Mouse (Mus musculus) CD4-positive helper T cell, adult 2 months (primary cell): Measurements from ENCODE around the gene Gpr158.
"Not testable (repeated sequence)": the region's sequence is repeated elsewhere in the genome, so short reads cannot be mapped to it uniquely, and the experiment has no call there.

ENCODE experiments used
- DNase-seq: peaks from one replicate; pipeline ENCODE4 v3.0.0-alpha.2; 2012; ENCODE audit warnings: low read depth, missing footprints, low spot score

Gpr158 gene

DNA sequence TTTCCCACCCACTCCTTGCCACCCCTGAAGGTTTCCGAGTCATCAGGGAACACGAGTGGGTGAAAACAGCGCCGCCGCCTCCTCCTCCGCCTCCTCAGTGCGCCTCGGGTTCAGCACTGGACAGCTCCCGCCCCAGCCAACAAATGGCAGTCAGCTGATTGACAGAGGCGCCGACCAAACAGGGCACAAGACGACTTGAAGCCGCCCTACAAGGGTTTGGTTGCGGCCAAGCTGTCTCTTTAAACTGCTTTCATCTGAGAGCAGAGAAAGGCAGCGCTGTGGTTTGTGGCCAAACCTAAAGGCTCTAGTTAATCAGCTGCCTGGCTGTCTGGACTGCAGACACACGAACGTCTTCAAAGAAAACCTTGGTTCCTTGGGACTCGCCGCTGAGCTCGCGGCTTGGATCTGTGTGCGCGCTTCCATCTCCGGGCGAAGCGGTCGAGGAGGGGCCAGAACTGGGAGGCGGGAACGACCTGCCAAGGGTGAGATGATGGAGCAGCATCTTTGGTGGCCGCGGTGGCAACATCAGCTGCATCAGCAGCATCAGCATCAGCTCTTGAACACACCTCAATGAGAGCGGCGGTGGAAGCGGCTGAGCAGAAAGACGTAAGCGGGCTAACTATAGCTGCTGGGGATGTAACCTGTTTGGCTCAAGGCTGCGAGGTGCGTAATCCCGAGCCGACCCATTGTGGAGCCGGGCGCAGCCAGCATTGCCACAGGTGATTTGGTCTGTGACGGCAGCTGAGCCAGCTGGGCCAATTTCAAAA, at the start of gene Gpr158:
TSS of gene Gpr158 (plus strand) at position 198 of the 767 bp plus-strand sequence.
- no peak for DNase-seq

DNA sequence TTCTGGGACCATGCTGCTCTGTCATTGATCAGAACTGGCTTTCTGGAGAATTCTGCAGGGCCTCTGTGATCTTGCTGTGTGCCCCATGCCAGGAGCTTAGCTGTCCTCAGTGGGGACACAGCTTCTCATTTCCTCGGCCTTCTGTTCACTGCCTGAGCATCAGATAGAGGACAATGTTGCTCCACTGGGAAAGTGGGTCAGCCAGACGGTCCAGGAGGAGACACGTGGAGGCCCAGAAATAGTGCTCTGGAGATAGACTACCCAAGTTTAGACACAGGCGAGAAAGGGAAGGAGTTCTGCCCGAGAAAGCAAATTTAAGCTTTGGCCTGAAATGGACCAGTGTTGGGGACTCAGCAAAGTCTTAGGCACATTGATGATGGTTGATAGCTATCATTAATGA, 23.5 kb upstream of the Gpr158 start:
- DNase-seq: no peak

DNA sequence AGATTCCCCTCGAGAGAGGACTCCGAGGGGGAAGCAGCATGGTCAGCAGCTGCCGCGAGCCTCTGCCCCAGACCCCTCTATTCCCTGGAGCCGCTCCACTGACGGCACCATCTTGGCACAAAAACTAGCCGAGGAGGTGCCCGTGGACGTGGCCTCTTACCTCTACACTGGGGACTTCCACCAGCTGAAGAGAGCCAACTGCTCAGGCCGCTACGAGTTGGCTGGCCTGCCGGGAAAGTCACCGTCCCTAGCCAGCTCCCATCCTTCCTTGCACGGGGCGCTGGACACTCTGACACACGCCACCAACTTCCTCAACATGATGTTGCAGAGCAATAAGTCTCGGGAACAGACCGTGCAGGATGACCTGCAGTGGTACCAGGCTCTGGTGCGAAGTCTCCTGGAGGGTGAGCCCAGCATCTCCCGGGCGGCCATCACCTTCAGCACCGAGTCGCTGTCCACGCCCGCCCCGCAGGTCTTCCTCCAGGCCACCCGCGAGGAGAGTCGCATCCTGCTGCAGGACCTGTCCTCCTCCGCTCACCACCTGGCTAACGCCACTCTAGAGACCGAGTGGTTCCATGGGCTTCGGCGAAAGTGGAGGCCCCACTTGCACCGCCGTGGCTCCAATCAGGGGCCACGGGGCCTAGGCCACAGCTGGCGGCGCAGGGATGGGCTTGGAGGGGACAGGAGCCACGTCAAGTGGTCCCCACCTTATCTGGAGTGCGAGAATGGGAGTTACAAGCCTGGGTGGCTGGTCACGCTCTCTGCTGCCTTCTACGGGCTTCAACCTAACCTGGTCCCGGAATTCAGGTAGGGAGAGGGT, 1.2 kb downstream of the Gpr158 start:
- no peak for DNase-seq

DNA sequence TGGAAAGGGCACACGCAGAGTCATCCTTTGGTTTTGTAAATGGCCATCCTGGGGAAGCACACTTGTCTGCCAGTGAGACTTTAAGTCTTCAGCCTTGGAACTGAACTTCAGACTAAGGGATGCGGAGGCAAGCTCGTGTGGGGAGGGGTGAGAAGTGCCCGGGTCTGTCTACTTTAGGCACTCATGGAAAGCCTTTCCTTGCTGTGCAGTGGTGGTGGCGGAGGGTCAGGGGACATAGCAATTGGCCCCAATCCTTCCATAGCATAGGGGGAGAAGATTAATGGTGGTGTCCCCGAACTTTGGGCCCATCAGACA, 1.8 kb downstream of the Gpr158 start:
- DNase-seq: no peak

DNA sequence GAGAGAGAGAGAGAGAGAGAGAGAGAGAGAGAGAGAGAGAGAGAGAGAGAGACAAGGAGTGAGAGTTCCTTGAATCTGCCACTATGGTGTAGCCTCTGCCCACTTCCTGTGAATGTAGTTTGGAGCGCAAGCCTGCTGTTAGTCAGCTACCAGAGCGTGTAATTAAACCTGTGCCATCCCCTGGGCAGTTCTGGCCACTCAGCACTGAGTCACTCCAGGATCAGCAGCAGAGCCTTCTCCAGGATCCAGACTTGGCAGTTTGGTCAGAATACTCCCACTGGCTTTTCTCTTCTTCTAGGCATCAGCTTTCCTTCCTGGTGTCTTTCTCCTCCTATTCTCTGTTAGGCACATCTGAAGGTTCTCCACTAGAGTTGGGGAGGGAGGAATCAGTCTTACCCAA, 2.2 kb downstream of the Gpr158 start:
- DNase-seq: no peak

DNA sequence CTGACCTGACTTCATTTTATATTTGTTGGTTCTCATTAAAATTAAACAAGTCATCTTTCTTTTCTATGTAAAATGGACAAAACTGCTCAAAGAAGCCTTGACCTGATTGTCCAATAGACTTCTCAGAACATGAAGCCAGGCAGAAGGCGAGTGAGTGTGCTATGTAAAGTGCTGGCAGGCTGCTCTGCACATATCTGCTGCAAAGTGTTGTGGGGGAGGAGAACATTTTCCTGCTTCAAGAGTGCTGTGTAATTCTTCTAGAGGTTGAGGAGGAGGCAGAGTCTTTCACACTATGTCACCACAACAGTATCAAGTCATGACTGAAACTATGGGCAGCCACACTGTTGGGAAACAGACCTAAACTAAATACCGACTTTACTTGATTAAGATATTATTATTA, 12.2 kb downstream of the Gpr158 start:
- no peak for DNase-seq

DNA sequence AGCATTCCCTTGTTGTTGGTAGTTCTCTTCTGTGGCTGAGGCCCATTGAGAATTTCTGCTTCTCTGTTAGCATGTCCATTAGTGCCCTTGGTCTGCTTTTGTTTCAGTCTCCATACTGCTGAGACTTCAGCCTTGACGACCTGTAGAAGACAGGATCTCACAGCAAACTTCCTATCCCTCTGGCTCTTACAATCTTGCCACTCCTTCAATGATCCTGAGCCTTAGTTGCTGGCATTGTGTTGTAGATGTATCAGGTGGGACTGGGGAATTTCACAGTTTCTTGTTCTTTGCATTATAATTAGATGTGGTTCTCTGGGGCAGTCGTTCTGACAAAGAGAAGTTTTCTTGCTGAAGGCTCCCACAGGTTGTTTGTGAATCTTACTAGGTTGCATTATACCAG, 25.4 kb downstream of the Gpr158 start:
- no peak for DNase-seq

DNA sequence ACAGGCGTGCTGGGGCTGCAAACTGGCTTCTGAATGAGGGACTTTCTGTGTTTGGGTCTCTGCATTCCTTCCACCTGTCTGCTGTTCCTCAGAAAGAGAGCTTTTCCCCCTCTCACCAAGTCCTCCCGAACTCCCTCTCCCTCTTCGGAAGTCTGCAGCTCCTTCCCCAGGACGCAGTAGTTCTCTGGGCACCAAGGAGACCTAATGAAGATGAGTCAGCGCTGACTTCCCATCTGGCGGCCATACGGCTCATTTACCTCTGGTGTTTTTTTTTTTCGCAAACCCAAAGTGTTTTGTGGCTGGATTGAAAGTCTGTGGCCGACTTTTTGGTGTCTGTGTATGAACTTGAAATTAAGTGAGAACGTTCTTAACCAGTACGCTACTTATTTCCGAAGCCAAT, 30.0 kb downstream of the Gpr158 start:
- DNase-seq: no peak

DNA sequence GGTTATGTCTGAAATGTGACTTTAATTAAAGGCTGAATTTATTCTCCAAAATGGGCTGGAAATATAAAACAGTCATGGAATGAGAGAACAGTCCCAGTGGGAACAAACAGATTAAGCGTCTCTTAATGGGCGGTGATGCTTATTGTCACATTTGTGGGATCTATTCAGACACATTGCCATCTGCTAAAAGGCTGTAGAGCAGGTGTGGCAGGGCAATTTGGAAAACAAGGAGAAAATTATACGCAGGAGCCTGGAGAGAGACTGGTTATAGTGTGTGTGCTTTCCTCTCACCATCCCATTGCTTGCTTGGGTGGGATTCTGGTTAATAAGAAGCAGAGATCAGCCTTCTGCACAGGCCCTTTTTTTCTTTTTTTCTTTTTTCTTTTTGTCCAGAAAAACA, 32.3 kb downstream of the Gpr158 start:
- DNase-seq: no peak

DNA sequence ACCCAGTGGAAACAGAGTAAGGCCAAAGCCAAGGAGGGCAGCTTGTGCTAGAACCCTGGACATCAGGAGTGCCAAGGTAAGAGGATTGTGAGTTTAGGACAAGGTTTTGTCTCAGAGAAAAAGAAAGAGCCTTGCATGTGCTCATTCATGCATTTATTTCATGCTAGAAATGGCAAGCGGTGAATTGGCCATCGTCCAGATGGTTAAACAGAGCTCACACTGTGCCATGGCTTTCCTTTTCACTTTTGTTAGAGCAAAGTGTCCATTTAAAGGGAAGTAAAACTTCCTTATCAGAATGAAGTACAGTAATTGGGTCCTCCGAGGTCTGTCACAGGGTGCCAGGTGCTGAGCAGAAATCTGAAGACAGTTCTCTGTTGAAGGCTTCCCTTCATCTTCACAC, 38.3 kb downstream of the Gpr158 start:
- no peak for DNase-seq

DNA sequence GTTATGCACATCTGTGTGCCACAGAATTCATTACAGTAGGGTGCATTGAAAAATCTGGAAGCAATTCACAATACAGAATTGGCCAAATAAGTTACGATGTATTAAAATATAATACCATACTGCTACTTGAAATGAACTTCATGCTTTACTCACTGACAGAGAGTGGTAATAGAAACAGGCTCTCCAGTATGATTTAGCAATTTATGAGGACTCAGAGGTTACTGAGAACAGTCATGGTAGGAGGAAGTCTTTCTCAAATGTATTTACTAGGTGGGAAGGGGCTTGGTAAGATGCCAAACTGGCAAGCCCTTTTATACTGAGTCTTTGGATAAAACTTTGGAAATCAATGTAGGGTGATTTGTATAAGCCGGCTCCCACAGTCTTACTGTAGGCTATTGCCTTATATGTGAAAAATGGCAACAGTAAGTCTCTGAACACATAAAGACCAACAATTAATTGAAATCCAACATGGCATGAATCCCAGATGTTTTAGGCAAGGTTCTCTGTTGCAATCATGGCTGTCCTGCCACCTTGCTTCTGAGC, 40.2 kb downstream of the Gpr158 start:
- DNase-seq: no peak

DNA sequence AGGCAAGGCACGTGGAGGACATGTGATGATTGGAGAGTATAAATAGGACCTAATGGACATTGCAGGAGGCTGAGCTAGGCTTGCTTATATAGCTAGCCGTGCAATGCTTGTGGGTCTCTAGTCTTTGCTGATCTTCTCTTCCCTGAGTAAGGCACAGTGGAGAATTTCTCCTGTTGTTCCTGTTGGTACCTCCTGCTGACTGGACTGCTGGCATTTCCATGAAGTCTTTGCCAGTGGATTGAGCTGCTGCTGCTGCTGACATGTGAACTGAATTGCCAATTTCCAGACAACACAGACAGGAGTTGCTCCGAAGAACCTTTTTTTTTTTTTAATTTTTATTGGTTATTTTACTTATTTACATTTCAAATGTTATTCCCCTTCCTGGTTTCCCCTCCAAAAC, 41.5 kb downstream of the Gpr158 start:
- DNase-seq: no peak

DNA sequence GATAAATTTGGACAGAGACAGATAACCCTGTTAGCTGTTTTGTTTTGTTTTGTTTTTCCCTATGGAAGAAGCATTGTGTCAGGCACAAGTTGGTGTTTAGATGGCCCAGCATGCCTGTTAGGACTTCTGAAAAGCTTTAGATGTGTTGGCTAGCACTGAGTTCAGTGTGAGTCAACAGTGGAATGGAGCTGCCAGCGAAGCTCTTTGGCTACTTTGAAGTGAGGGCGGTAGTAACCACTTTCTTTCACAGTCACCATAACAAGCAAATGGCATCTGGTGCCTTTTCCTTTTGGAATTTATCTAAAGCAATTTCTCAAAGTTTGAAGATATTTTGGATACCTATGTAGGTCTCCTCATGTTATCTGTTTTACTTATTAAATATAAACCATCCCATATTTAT, 62.9 kb downstream of the Gpr158 start:
- DNase-seq: no peak

DNA sequence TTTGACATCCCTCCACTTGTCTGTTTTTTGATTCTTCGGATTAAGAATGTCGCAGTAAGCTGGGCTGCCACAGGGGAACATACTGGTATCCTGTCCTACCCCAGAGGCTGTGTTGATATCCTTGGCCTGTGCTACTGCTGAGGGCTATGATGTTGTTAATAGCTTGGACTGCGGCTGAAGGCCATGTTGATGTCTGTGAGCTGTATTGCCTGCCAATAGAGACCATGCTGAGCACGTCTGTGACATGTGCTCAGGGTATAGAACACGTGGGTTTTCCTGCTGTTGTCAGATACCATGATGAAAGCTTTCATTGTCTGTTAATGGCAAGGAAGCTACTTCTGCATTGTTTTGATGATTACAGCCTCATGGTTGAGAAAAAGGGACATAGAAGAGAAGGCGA, 63.8 kb downstream of the Gpr158 start:
- DNase-seq: no peak

DNA sequence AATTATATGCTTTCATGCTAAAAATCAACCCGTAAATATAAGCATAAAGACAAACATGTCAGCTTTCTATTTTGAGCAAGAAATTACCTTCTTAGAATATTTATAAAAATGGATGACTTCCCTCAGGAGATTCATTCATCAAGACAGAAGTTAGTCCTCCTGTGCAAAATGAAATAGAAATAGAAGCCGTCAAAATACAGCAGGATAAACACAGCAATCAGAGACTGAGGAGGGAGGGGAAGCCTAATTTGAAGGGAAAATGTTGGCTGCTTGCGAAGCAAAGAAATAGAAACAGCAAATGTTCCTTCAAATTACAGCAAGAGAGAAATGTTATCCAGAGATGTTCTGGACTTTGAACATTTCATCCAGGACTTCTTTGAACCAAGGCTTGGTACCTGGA, 72.3 kb downstream of the Gpr158 start:
- DNase-seq: no peak

DNA sequence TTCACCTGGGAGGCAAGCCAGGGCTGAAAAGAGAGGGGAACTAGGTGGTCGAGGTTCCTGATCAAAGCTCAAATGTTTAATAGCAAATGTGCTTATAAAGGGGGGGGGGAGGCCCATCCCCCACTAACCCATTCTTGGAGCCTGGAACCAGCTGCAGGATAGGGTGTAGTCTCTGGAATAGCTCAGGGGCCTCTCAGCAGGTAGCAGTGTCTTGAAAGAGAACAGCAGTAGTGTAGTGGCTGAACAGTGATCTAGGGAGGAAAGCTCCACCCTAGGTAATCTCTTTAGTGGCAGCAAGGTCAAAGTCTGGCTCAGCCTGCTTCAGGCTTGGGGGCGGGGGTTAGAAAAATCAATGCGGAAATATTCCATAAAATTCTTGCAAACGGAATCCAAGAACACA, 93.3 kb downstream of the Gpr158 start:
- DNase-seq: not testable (repeated sequence)

DNA sequence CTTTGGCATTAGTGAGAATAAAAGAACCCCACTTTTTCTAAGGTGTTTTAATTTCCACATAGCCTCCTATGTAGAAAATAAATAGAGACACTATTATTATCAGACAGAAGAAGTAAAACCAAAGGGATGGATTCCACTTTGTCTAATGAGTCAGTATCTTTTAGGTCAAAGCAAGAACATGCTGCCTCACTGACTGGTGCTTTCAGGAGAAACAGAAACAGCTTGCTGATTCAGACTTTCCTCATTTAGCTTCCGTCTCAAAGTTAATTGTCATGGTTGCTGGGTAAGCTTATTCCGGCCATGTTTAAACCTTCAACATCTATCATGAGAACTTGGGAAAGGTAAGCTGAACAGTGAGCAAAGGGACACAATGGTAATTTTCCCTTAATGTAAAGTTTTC, 107.6 kb downstream of the Gpr158 start:
- DNase-seq: no peak

DNA sequence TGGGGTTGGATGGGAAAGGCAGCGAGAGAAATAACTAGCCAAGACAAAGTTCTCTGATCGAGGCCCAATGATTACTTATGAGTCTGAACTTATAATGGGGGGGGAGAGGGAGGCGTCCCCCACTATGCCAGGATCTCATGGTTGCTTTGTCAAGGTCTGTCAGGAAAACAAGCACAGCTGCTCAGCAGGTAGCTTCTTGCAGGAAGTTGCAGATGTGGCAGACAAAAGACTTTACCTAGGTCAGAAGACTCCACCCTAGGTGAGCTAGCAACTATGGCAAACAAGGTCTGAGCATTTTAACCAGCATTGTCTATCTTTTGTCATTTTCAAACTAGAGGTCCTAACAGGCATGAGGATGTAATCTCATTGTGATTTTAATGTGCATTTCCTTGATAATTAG, 129.5 kb downstream of the Gpr158 start:
- no peak for DNase-seq

DNA sequence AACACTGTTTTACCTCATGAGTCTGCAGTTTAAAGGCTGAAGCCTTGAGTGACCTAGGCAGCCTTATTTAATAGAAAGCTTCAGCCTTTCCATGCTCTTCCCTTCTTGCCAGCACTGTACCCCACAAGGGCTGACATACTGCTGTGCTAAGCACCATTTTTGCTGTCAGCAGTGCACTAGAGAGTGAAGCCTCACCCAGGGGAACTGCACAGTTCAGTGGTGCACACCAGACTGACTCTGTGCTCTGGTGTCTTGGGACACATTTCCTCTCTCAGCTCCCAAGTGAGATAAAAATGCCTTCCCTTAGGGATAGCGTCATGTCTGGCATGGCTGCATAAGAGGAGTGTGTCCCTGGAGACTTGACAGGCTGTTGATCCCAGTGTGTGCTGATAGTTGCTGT, 130.6 kb downstream of the Gpr158 start:
- DNase-seq: no peak

DNA sequence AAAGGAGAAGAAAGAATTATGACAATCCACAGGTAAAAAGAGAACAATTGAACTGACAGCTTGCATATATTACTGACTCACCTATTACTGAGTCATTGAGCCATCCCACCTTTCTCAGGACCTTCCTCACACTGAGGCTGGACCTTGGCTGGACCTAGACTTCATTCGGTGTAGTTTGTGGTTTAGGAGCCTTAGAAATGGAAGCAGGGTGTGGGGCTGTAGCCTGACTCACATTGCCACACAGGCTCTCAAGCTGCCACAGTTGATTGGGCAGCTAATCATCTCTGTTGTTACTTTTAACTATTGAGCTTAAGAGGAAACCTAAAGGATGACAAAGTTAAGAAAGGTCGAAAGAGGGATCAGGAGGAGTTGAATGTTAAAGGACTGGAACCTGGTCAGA, 132.1 kb downstream of the Gpr158 start:
- no peak for DNase-seq

DNA sequence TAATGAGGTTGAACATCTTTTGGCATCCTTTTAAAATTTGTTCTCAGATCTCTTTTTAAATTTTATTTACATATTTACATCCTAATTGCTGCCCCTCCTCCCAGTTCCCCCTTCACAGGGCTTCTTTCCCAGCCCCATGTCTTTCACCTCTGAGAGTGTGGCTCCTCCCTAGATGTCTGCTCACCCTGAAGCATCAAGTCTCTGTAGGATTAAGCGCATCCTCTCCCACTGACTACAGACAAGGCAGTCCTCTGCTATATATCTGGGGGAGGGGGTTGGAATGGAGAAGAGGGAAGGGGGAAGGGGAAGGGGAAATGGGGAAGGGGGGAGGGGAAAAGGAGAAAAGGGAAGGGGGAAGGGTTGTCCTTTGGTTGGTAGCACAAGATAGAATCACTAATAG, 140.1 kb downstream of the Gpr158 start:
- no peak for DNase-seq

DNA sequence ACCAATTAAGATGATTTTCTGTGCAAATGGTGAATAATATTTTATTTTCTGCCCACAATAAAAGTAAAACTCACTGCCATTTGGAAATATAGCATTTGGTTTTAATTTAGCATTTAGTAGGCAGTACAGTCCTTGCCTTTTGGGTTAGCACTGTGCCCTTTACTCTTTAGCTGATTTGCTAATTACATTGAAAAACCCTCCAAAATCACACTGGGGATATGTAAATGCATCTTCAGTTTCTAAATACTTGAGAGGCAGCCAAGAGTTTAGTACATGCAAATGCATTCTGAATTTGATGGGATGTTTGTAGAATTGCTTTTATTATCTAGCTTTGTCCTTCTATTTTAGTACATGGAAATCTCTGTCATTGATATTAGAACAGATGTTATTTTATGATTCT, 163.4 kb downstream of the Gpr158 start:
- no peak for DNase-seq

DNA sequence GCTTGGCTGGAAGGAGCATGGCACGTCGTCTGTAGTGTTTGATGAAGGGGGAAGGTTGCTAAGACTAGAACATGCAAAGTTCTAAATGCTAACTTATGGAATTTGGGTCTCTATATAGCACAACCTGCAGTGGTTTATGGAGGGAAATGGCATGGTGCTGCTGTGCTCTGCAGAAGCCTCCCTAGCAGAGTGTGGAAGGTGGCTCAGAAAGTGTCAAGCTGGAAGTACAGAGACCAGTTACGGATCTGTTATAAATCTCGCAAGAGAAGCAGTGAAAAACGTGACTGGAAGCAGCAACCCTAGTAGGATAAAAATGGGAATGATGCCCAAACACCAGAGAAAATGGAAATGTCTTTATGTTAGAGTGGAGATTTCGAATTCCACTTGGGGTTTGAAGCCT, 251.8 kb downstream of the Gpr158 start:
- no peak for DNase-seq
